Mouse (Mus musculus) cerebellum, adult 9-10 months (tissue): Measurements from ENCODE around the gene Hacd3.

Experiments
- DNase-seq: peaks from one replicate; pipeline ENCODE4 v3.0.0; 2022

Gene Hacd3

GRCm38 (mm10) chr9:64943997-64944396 is 77.5 kb downstream of the Hacd3 start:
- DNase-seq, result no peak

GRCm38 (mm10) chr9:64941650-64942049 is 79.8 kb downstream of the Hacd3 start:
- DNase-seq, result no peak

GRCm38 (mm10) chr9:64940731-64941346 is 80.7 kb downstream of the Hacd3 start:
- no peak for DNase-seq

- DNase-seq, result no peak
These were observed 81.7 kb downstream of the Hacd3 start for GRCm38 (mm10) chr9:64939790-64940189.

GRCm38 (mm10) chr9:64939281-64939680 is 82.2 kb downstream of the Hacd3 start:
- no peak for DNase-seq

- no peak for DNase-seq
These were observed 83.0 kb downstream of the Hacd3 start for GRCm38 (mm10) chr9:64938535-64938934.

GRCm38 (mm10) chr9:64937491-64937890 is 84.0 kb downstream of the Hacd3 start:
- no peak for DNase-seq
